Mouse (Mus musculus) cortical plate, adult 2 months (tissue): ENCODE measurements around the gene Pla2g5.

Experiments
- CTCF ChIP-seq: fragments of 200-500 bp; IDR thresholded peaks from 2 replicates; pipeline ENCODE4 v1.5.1; 2011; ENCODE audit warnings: mild to moderate bottlenecking, control low read depth, low read length; ENCODE audit not compliant: insufficient read depth; ENCODE audit errors: extremely low read depth
- POLR2A ChIP-seq: fragments of 200-500 bp; IDR thresholded peaks from 2 replicates; pipeline ENCODE4 v1.6.1; 2011; ENCODE audit warnings: mild to moderate bottlenecking, low read length, control low read depth; ENCODE audit not compliant: insufficient read depth; ENCODE audit errors: extremely low read depth

GRCm38 (mm10) chr4:138762266-138762665, 101.0 kb downstream of the Pla2g5 start:
- TF ChIP-seq CTCF, result no peak
- TF ChIP-seq POLR2A, result no peak
